Mouse (Mus musculus) left cerebral cortex, postnatal 4 days (tissue): ENCODE results near the gene Jak3. TPM values are rescaled to one million over a fixed set of nuclear protein-coding genes. Genes with fewer than 3 reads are reported as not detected.

Experiments used
- DNase-seq: peaks from one replicate; pipeline ENCODE4 v3.0.0-alpha.2; 2022
- intact Hi-C: fragments of 180-260 bp; cut with DNase I; formaldehyde crosslinking; loops from one replicate; pipeline ENCODE4 v1.15.1; 2025
- total RNA-seq, 2 experiments: library from RNA; stranded (reverse); gene quantifications; 2 replicates each; pipeline ENCODE4 v1.2.3; 2021

Jak3 gene
- total RNA-seq, 2 experiments from 2014 or later = 4.5 to 5.5 TPM

GRCm38 (mm10) chr8:71660325-71661120 is 15.6 kb upstream of the Jak3 start:
- peak; percentile 90 for DNase-seq
- intact Hi-C loops = loop anchor here (10.0 kb wide), 1 partner anchor 96 kb away; the partner anchor contains the start of genes Nxnl1 and Slc27a1

DNA sequence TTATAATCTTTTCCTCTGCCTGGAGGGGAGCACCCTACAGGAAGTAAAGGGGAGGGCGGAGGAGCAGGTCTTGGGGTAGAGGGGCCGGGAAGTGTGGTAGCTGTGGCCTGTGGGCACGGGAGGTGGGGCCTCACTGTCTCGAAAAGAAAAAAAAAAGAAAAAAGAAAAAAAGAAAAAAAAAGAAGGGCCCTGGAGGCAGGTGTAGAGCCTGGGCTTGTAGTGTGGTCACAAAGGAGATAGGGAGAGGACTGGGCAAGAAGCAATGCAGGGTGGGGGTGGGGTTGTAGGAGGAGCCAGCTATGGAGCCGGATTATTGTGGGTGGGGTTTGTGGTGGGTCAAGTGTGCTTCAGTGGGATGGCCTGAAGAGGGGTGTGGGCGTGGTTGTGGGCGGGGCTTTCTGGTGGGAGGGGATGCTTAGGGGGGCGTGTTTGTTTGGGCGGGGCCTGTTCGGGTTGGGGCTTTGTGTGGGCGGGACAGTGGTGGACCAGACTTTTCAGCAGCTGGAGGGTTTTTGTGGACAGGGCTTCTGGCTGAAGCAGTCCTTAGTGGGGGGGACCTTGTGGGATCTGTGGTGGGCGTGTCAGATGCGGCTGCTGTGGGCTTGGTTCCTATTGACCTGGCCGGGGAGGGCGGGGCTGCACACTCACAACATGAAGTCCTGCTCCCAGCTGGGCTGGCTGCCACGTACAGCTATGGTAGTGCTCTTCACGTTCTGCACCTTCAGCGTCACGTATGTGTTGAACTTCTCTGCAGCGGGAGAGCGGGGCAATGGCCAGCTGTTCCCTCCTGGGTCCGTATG is 10.6 kb upstream of the Jak3 start:
- peak; percentile 75 for DNase-seq
- intact Hi-C loops = loop anchor here (10.0 kb wide), 1 partner anchor 101 kb away; the partner anchor contains the start of genes Nxnl1 and Slc27a1

- no peak for DNase-seq
- intact Hi-C loops = loop anchor here (10.0 kb wide), 1 partner anchor 102 kb away; the partner anchor contains the start of genes Nxnl1 and Slc27a1
Observed at GRCm38 (mm10) chr8:71666855-71667254, 9.2 kb upstream of the Jak3 start.

DNA sequence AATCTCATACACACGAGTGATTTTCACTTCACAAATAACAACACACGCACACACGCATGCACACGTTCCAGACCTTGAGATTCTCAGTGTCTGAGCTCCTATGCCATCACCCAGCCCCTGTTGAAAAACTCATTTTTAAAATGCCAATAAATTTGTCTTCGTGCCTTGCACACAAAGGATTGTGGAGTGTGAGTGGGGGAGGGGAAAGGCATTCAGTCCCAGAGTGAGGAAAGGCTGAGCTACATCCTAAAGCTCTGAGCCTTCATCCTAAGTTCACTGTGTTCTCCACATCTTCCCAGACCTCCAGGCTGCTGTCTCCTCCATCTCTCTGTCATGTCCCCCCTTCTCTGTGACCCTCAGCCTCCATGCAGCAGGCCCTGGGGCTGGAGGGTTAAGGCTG is 8.8 kb upstream of the Jak3 start:
- intact Hi-C loops = loop anchor here (10.0 kb wide), 1 partner anchor 102 kb away; the partner anchor contains the start of genes Nxnl1 and Slc27a1
- DNase-seq = no peak

GRCm38 (mm10) chr8:71668220-71668975 is 7.7 kb upstream of the Jak3 start:
- DNase-seq = no peak
- intact Hi-C loops = loop anchor here (10.0 kb wide), 1 partner anchor 104 kb away; the partner anchor contains the start of genes Nxnl1 and Slc27a1

- no peak for DNase-seq
- intact Hi-C loops = no loop called here
Observed at GRCm38 (mm10) chr8:71670198-71670597, 5.9 kb upstream of the Jak3 start.

DNA sequence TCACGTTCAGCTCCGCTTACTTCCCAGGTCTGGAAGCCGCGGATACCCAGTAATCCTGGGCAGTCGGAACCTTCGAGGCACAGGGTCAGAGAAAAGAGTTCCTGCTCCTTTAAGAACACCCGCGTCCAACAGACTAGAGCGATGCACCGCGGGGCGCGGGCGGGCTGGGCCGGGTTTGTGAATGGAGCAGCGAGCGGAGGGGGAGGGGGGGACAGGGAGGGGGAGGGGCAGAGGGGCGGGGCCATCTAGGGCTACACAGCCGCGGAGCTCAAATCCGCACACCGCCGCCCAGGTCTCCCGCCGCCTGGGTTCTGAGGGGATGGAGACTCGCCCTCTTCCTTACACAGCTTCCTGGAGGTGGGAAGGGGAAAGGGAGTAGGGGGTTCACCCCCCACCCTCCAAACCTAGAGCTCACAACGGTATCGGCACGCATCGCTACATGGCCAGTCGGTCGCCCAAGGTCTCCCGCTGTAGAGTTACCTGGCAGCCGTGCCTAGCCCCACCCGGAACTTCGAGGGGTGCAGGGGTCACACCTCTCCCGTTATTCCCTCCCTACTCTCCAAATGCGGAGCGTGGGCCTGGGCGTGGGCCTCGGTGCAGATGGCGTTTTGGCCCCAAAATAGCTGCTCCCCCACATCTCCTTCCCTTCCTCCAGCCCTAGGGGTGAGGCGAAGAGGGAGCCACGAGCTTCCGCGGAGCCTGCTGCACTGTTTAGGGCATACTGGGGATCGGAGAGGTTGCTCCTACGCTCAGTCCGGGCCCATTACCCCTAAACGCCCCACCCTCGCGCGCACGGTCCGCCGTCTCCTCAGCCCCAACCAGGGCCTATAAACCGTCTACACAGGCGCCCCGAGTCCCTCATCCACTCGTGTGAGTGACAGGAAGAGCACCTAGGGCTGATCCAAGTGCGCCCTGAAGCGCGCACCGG is 5.2 kb upstream of the Jak3 start:
- intact Hi-C loops = no loop called here
- peak; percentile 92 for DNase-seq

GRCm38 (mm10) chr8:71671549-71671965 is 4.5 kb upstream of the Jak3 start, which contains the start of gene Unc13a:
Gene Unc13a, minus strand, starts transcription at chr8:71671757.
- intact Hi-C loops = no loop called here
- peak; percentile 94 for DNase-seq

DNA sequence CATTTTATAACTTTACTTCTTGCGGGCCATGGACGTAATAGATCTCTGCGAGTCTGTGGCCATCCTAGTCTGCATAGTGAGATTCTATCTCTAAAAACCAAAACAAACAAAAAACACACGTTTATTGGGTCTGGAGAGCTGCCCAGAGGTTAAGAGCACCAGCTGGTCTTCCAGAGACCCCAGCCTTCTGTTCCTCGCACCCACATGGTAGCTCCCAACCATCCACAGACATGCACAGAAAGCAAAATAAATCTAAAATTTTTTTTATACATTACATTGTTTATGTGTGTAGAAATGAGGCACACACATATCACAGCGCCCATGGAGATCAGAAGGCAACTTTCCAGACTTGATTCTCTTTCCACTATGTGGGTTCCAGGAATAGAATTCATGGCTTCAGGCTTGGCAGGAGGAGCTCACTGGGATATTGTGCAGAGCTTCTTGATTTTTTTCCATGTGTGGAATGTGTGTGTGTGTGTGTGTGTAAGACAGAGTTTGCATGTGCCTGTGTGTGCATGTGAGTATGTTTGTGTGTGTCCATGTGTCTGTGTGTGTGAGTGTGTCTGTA is 3.8 kb upstream of the Jak3 start:
- DNase-seq = no peak
- intact Hi-C loops = no loop called here

DNA sequence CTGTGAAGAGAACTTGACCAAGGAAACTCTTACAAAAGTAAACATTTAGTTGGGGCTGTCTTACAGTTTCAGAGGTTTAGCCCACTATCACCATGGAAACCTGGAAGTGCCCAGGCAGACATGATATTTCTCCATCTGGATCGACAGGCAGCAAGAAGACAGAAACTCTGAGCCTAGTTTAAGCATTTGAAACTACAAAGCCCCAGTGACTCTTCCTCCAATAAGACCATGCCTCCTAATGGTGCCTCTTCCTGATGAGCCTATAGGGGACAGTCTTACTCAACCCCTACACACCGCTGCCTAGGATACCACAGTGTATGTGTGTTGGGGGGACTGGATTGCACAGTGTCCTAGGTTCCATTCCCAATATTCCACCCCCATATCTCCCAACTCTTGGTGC is 2.0 kb upstream of the Jak3 start:
- intact Hi-C loops = no loop called here
- no peak for DNase-seq

GRCm38 (mm10) chr8:71675456-71676019 is 558 bp upstream of the Jak3 start:
- DNase-seq = no peak
- intact Hi-C loops = no loop called here

DNA sequence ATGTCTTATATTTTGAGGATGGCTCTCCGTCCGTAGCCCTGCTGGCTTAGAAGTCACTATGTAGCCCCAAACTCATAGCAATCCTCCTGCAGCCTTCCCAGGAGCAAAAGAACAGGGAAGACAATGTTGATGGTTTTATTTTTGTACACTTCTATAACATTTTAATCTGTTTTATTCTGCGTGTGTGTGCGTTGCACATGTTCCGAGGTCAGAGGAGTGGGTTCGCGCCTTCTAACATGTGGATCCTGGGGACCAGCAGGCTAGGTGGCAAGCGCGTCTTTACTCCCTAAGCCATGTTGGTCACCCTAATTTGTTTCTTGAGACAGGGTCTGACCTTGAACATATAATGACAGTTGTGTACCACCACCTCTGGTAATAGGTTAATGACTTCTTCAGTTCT is 707 bp downstream of the Jak3 start:
- intact Hi-C loops = no loop called here
- DNase-seq = no peak

- intact Hi-C loops = no loop called here
- DNase-seq = no peak
Observed at GRCm38 (mm10) chr8:71677555-71677954, 1.5 kb downstream of the Jak3 start.

DNA sequence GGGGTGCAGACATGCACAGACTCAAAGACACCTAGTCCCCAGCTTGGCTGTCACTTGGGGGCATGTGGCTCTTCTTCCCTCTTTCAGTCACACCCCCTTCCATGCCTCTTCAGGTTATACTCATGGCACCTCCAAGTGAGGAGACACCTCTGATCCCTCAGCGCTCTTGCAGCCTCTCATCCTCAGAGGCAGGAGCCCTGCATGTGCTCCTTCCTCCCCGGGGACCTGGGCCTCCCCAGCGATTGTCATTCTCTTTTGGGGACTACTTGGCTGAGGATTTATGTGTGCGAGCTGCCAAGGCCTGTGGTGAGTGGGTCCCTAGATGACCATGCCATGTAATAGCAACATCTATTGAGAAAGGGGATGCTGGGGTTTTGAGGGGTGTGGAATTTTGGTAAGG is 2.1 kb downstream of the Jak3 start:
- no peak for DNase-seq

DNA sequence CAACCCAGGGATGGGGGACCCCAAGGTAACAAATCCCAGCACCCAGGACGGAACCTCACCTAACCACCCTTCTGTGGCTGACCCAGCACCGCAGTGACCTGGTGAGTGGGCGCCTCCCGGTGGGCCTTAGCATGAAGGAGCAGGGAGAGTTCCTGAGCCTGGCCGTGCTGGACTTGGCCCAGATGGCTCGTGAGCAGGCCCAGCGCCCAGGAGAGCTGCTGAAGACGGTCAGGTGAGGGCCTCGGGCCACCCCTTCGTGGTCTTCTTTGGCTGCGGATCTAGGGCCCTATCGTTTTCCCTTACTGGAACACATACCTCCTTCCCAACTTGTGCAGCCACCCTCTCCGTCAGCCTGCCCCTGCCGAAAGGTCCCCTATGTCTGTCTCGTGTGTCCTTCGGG is 3.0 kb downstream of the Jak3 start:
- intact Hi-C loops = no loop called here
- DNase-seq = no peak

More for the DNA sequence above, 2.1 kb downstream of the Jak3 start:
- intact Hi-C loops = no loop called here

GRCm38 (mm10) chr8:71679550-71680168 is 3.6 kb downstream of the Jak3 start:
- intact Hi-C loops = no loop called here
- DNase-seq = no peak

- DNase-seq = no peak
- intact Hi-C loops = no loop called here
Observed at GRCm38 (mm10) chr8:71680471-71680870, 4.4 kb downstream of the Jak3 start.

DNA sequence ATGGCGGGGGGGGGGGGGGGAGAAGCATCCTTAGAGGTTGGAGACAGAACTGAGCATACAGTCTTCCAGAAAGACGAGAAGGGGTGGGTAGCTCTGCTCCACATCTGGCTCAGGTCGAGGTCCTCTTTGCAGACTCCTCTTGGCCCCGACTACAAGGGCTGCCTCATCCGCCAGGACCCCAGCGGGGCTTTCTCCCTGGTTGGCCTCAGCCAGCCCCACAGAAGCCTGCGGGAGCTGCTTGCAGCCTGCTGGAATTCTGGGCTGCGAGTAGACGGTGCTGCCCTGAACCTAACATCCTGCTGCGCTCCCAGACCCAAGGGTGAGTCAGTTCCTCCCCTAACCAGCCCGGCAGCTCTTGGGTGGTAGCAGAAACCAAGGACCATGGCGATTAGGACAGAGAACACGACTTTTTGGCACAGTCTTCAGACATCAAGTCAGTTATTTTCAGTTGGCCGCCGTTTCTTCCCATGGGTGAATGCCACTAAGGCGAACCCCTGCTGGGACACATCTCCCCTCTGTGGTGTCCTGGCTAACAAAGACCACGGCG is 5.3 kb downstream of the Jak3 start:
- DNase-seq = no peak

More for the DNA sequence above, 5.3 kb downstream of the Jak3 start:
- intact Hi-C loops = no loop called here
